Mouse (Mus musculus) hindbrain, embryonic 16.5 days (tissue): Measurements from ENCODE around the gene Cacna1b. TPM values are rescaled to one million over a fixed set of nuclear protein-coding genes. Genes with fewer than 3 reads are reported as not detected.

Experiments used
- ATAC-seq: fragments of 200-750 bp; cut with Nextera tagmentation; 2 replicates; pipeline ENCODE4 v1.8.0; 2017; ENCODE audit warnings: moderate TSS enrichment, moderate library complexity
- H3K27ac ChIP-seq: fragments of 300-500 bp; sonication (generic); 2 replicates; pipeline ENCODE4 v1.5.1; 2014; ENCODE audit warnings: low read depth, mild to moderate bottlenecking, control low read depth, low read length, moderate library complexity
- H3K27me3 ChIP-seq: fragments of 300-500 bp; sonication (generic); replicated peaks from 2 replicates; pipeline ENCODE4 v1.6.1; 2014; ENCODE audit warnings: low read length; ENCODE audit not compliant: control insufficient read depth, insufficient read depth
- H3K36me3 ChIP-seq: fragments of 300-500 bp; sonication (generic); 2 replicates; pipeline ENCODE4 v1.6.1; 2014; ENCODE audit warnings: mild to moderate bottlenecking, low read length, moderate library complexity, mixed read lengths; ENCODE audit not compliant: control insufficient read depth, insufficient read depth
- H3K4me1 ChIP-seq: fragments of 300-500 bp; sonication (generic); 2 replicates; pipeline ENCODE4 v1.6.1; 2014; ENCODE audit warnings: low read depth, low read length; ENCODE audit not compliant: control insufficient read depth, insufficient read depth
- H3K4me2 ChIP-seq: fragments of 300-500 bp; sonication (generic); 2 replicates; pipeline ENCODE4 v1.6.1; 2014; ENCODE audit warnings: mild to moderate bottlenecking, low read length, control low read depth, moderate library complexity
- H3K4me3 ChIP-seq: fragments of 300-500 bp; sonication (generic); 2 replicates; pipeline ENCODE4 v1.5.1; 2014; ENCODE audit warnings: mild to moderate bottlenecking, low read length, control low read depth, moderate library complexity
- H3K9ac ChIP-seq: fragments of 300-500 bp; sonication (generic); 2 replicates; pipeline ENCODE4 v1.6.1; 2014; ENCODE audit warnings: low read depth, mild to moderate bottlenecking, control low read depth, low read length, moderate library complexity
- H3K9me3 ChIP-seq: fragments of 300-500 bp; sonication (generic); 2 replicates; pipeline ENCODE4 v1.6.1; 2014; ENCODE audit warnings: mild to moderate bottlenecking, low read length, moderate library complexity; ENCODE audit not compliant: control insufficient read depth
- WGBS: fragments of 180-500 bp; shearing (Covaris S2); extraction: QIAGEN DNeasy Blood & Tissue Kit; methylation state at CpG from one replicate; pipeline ENCODE4 v1.1.7; 2014; 5-methylcytosine and 5-hydroxymethylcytosine counted together
- polyA plus RNA-seq: library from polyadenylated mRNA; unstranded; fragments of >200 nt; fragmentation: Nextera tagmentation; extraction: Ambion mirVana; gene quantifications from 2 replicates; pipeline ENCODE4 v1.2.1, GENCODE M21; 2015

Gene Cacna1b
- polyA plus RNA-seq, 1 experiment from 2014 or later = 16.6 TPM

- H3K9ac ChIP-seq = no peak overlapping the region
- H3K27ac ChIP-seq = no peak overlapping the region
- H3K4me1 ChIP-seq = no peaks in the 10 kb centered on the region
- H3K4me3 ChIP-seq = no peak overlapping the region
- H3K36me3 ChIP-seq = no peaks in the 10 kb centered on the region
- no peak overlapping the region for H3K4me2 ChIP-seq
- no peaks in the 10 kb centered on the region for H3K27me3 ChIP-seq
- ATAC-seq = 0 out of 2 replicates have a peak, but pooled peaks have one; percentile 40
- 0 out of 2 replicates have a peak, but pooled peaks cover 2% of the 10 kb centered on the region for H3K9me3 ChIP-seq
- WGBS = 5% methylated on average over 3 of the region's 5 CpGs
Measured at GRCm38 (mm10) chr2:24776831-24777230, 13.9 kb upstream of the Cacna1b start.

GRCm38 (mm10) chr2:24775951-24776587, 13.1 kb upstream of the Cacna1b start:
- Histone ChIP-seq H3K27me3 (no peaks in the 10 kb centered on the region), H3K4me3 (no peak overlapping the region), H3K4me1 (no peaks in the 10 kb centered on the region), H3K9ac (no peak overlapping the region), H3K36me3 (no peaks in the 10 kb centered on the region), H3K9me3 (no peaks in the 10 kb centered on the region), H3K27ac (no peak overlapping the region), H3K4me2 (no peak overlapping the region)
- no peak for ATAC-seq
- WGBS = 78% methylated on average over 11 of the region's 11 CpGs

- no peak overlapping the region for H3K4me3 ChIP-seq
- H3K27me3 ChIP-seq = no peaks in the 10 kb centered on the region
- H3K36me3 ChIP-seq = no peaks in the 10 kb centered on the region
- H3K4me1 ChIP-seq = no peaks in the 10 kb centered on the region
- no peak for ATAC-seq
- H3K4me2 ChIP-seq = no peak overlapping the region
- H3K27ac ChIP-seq = no peak overlapping the region
- H3K9ac ChIP-seq = no peak overlapping the region
- 64% methylated on average over 7 of the region's 7 CpGs for WGBS
- H3K9me3 ChIP-seq = no peaks in the 10 kb centered on the region
Measured at GRCm38 (mm10) chr2:24774832-24775231, 11.9 kb upstream of the Cacna1b start.

- no peak overlapping the region for H3K4me2 ChIP-seq
- 71% methylated on average over 4 of the region's 4 CpGs for WGBS
- H3K36me3 ChIP-seq = no peaks in the 10 kb centered on the region
Measured at GRCm38 (mm10) chr2:24770861-24771260, 7.9 kb upstream of the Cacna1b start.

GRCm38 (mm10) chr2:24762446-24762960, 449 bp downstream of the Cacna1b start:
- ATAC-seq = peak; percentile 74
- H3K9me3 ChIP-seq = no peaks in the 10 kb centered on the region
- H3K4me1 ChIP-seq = peaks cover 19% of the 10 kb centered on the region
- H3K27me3 ChIP-seq = no peaks in the 10 kb centered on the region; the same call in 1 of the 2 replicates
- WGBS = under 1% methylated on average over 46 of the region's 52 CpGs
- peak overlapping the region; percentile 88 for H3K4me2 ChIP-seq
- H3K36me3 ChIP-seq = no peaks in the 10 kb centered on the region
- peak overlapping the region; percentile 91 for H3K4me3 ChIP-seq
- H3K27ac ChIP-seq = peak overlapping the region; percentile 89
- peak overlapping the region; percentile 85 for H3K9ac ChIP-seq

More at GRCm38 (mm10) chr2:24770861-24771260, 7.9 kb upstream of the Cacna1b start:
- Histone ChIP-seq H3K4me3 (no peak overlapping the region), H3K27me3 (no peaks in the 10 kb centered on the region), H3K27ac (no peak overlapping the region), H3K4me1 (no peaks in the 10 kb centered on the region), H3K9me3 (no peaks in the 10 kb centered on the region), H3K9ac (no peak overlapping the region)
- ATAC-seq = no peak

- no peaks in the 10 kb centered on the region for H3K36me3 ChIP-seq
- H3K9ac ChIP-seq = peak overlapping the region; percentile 85
- no peaks in the 10 kb centered on the region; the same call in 1 of the 2 replicates for H3K27me3 ChIP-seq
- H3K27ac ChIP-seq = peak overlapping the region; percentile 89
- no peaks in the 10 kb centered on the region for H3K9me3 ChIP-seq
- H3K4me2 ChIP-seq = peak overlapping the region; percentile 88
- peak; percentile 74 for ATAC-seq
- peaks cover 19% of the 10 kb centered on the region for H3K4me1 ChIP-seq
- H3K4me3 ChIP-seq = peak overlapping the region; percentile 91
- under 1% methylated on average over 34 of the region's 35 CpGs for WGBS
Measured at GRCm38 (mm10) chr2:24761923-24762445, 968 bp downstream of the Cacna1b start.

GRCm38 (mm10) chr2:24755276-24755675, 7.7 kb downstream of the Cacna1b start:
- Histone ChIP-seq H3K27ac (no peak overlapping the region), H3K4me2 (no peak overlapping the region), H3K9ac (no peak overlapping the region), H3K27me3 (no peaks in the 10 kb centered on the region), H3K4me3 (no peak overlapping the region), H3K4me1 (peaks cover 4% of the 10 kb centered on the region; the same call in 1 of the 2 replicates), H3K36me3 (peaks cover 2% of the 10 kb centered on the region; the same call in 1 of the 2 replicates), H3K9me3 (no peaks in the 10 kb centered on the region)
- ATAC-seq = no peak
- 100% methylated on average over 1 of the region's 1 CpGs for WGBS

GRCm38 (mm10) chr2:24752599-24752998, 10.4 kb downstream of the Cacna1b start:
- no peak overlapping the region for H3K4me3 ChIP-seq
- ATAC-seq = no peak
- no peaks in the 10 kb centered on the region for H3K4me1 ChIP-seq
- no peak overlapping the region for H3K9ac ChIP-seq
- H3K27ac ChIP-seq = no peak overlapping the region
- WGBS = 54% methylated on average over 4 of the region's 4 CpGs
- no peaks in the 10 kb centered on the region for H3K9me3 ChIP-seq
- H3K4me2 ChIP-seq = no peak overlapping the region
- H3K36me3 ChIP-seq = peaks cover 2% of the 10 kb centered on the region; the same call in 1 of the 2 replicates
- no peaks in the 10 kb centered on the region for H3K27me3 ChIP-seq

GRCm38 (mm10) chr2:24750051-24750450, 12.9 kb downstream of the Cacna1b start:
- H3K27ac ChIP-seq = no peak overlapping the region
- 80% methylated on average over 3 of the region's 3 CpGs for WGBS
- no peak overlapping the region for H3K4me2 ChIP-seq
- H3K9ac ChIP-seq = no peak overlapping the region
- no peaks in the 10 kb centered on the region; the same call in 1 of the 2 replicates for H3K36me3 ChIP-seq
- H3K27me3 ChIP-seq = no peaks in the 10 kb centered on the region
- ATAC-seq = no peak
- no peak overlapping the region for H3K4me3 ChIP-seq
- H3K4me1 ChIP-seq = no peaks in the 10 kb centered on the region
- no peaks in the 10 kb centered on the region for H3K9me3 ChIP-seq
